Mouse (Mus musculus) cerebellum, adult (tissue): ENCODE results near the gene Ahnak2.

Experiments used
- ATAC-seq: cut with Nextera tagmentation; 2 replicates; pipeline ENCODE4 v1.9.2; 2017; ENCODE audit warnings: mild to moderate bottlenecking, moderate library complexity, mixed read lengths; ENCODE audit not compliant: insufficient number of reproducible peaks, low FRiP score, low TSS enrichment

Ahnak2 gene

GRCm38 (mm10) chr12:112798332-112798681 is 4.2 kb downstream of the Ahnak2 start:
- ATAC-seq, result no peak

- ATAC-seq, result no peak
Measured at GRCm38 (mm10) chr12:112797672-112798331, 4.7 kb downstream of the Ahnak2 start.

- no peak for ATAC-seq
Measured at GRCm38 (mm10) chr12:112796551-112797510, 5.6 kb downstream of the Ahnak2 start.

GRCm38 (mm10) chr12:112795466-112796104 is 6.9 kb downstream of the Ahnak2 start:
- ATAC-seq, result no peak

GRCm38 (mm10) chr12:112794998-112795397 is 7.5 kb downstream of the Ahnak2 start:
- ATAC-seq, result no peak

- no peak for ATAC-seq
Measured at GRCm38 (mm10) chr12:112794356-112794816, 8.1 kb downstream of the Ahnak2 start.

GRCm38 (mm10) chr12:112793601-112794355 is 8.7 kb downstream of the Ahnak2 start:
- ATAC-seq, result no peak

- ATAC-seq, result no peak
Measured at GRCm38 (mm10) chr12:112791026-112791425, 11.4 kb downstream of the Ahnak2 start.

GRCm38 (mm10) chr12:112774481-112774880 is 28.0 kb downstream of the Ahnak2 start:
- ATAC-seq, result no peak

GRCm38 (mm10) chr12:112774026-112774425 is 28.4 kb downstream of the Ahnak2 start:
- ATAC-seq, result no peak

- ATAC-seq, result no peak
Measured at GRCm38 (mm10) chr12:112773366-112773765, 29.1 kb downstream of the Ahnak2 start.

- no peak for ATAC-seq
Measured at GRCm38 (mm10) chr12:112772306-112772705, 30.2 kb downstream of the Ahnak2 start.

- no peak for ATAC-seq
Measured at GRCm38 (mm10) chr12:112770396-112770795, 32.1 kb downstream of the Ahnak2 start.

GRCm38 (mm10) chr12:112769751-112770150 is 32.7 kb downstream of the Ahnak2 start:
- ATAC-seq, result no peak

- no peak for ATAC-seq
Measured at GRCm38 (mm10) chr12:112769031-112769430, 33.4 kb downstream of the Ahnak2 start.

- no peak for ATAC-seq
Measured at GRCm38 (mm10) chr12:112768166-112768565, 34.3 kb downstream of the Ahnak2 start.

- ATAC-seq, result no peak
Measured at GRCm38 (mm10) chr12:112767036-112767890, 35.2 kb downstream of the Ahnak2 start.

- ATAC-seq, result no peak
Measured at GRCm38 (mm10) chr12:112766586-112766985, 35.9 kb downstream of the Ahnak2 start.

- no peak for ATAC-seq
Measured at GRCm38 (mm10) chr12:112764991-112765390, 37.5 kb downstream of the Ahnak2 start.
